Comparison of ENCODE assay signal across 13 mouse cellular contexts in the genomic region with DNA sequence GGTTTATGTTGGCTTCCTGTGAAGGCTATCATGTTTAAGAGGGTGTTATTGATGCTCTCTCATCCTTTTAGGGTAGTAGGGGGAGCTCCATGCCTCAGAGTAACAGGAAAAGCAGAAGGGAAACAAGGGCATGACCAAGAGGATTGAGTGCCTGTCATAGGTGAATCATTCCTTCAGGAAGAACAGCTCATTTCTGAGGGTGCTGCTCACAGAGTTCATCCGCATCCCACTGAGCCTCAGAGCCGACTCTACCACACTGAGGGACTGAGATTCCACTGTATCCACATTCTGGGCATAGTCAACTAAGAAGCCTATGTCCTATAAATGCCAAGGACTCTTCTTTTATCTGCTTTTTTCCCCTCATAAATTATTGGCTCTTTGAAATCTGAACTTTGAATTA.
"Had no signal": no experiment of that assay in that cellular context is flagged by ENCODE, and none has a peak within 500 bp of the region (broad histone marks: within the 10 kb centered on the region; RNA-seq: fewer than 3 reads in every experiment).

No protein-coding gene starts in this region.

- DNase-seq: gastrocnemius, adult 2 months; gastrocnemius, postnatal 10 days; gastrocnemius, postnatal 25 days; heart, adult 18-20 months; heart, postnatal 10 days; heart, postnatal 4 days; kidney, adult 18-20 months; kidney, adult 8-10 months; kidney, postnatal 10 days; kidney, postnatal 25 days; kidney, postnatal 4 days; left cerebral cortex, postnatal 4 days; liver, embryonic 13.5 days had no signal
